Mouse (Mus musculus) spleen, adult 2 months (tissue): ENCODE measurements around the gene Bloc1s6. TPM values are rescaled to one million over a fixed set of nuclear protein-coding genes. Genes with fewer than 3 reads are reported as not detected.
A peak's percentile ranks its signal among the peaks of the same experiment; 100 is the strongest.

ENCODE experiments used
- DNase-seq, 2 experiments: peaks; one replicate each; pipeline versions ENCODE4 v3.0.0 to v3.0.0-alpha.2; 2012 to 2021; ENCODE audit warnings: low spot score in 2 of 2, low read depth in 1 of 2
- H3K27ac ChIP-seq: fragments of 200-500 bp; 2 replicates; pipeline ENCODE4 v1.5.1; 2012; ENCODE audit warnings: low read length, inconsistent platforms; ENCODE audit not compliant: insufficient read depth
- H3K27me3 ChIP-seq: fragments of 200-500 bp; 2 replicates; pipeline ENCODE4 v1.6.1; 2012; ENCODE audit warnings: mild to moderate bottlenecking, moderate library complexity, low read length, inconsistent platforms; ENCODE audit not compliant: control insufficient read depth, insufficient read depth
- H3K36me3 ChIP-seq: fragments of 200-500 bp; 2 replicates; pipeline ENCODE4 v1.6.1; 2012; ENCODE audit warnings: mild to moderate bottlenecking, low read length, inconsistent platforms; ENCODE audit not compliant: control insufficient read depth, insufficient read depth
- H3K4me1 ChIP-seq: fragments of 200-500 bp; 2 replicates; pipeline ENCODE4 v1.6.1; 2011; ENCODE audit warnings: inconsistent platforms; ENCODE audit not compliant: control insufficient read depth, insufficient read depth, insufficient read length
- H3K4me3 ChIP-seq: fragments of 200-500 bp; 2 replicates; pipeline ENCODE4 v1.5.1; 2011; ENCODE audit warnings: mild to moderate bottlenecking, inconsistent platforms; ENCODE audit not compliant: insufficient read depth, insufficient read length; ENCODE audit errors: extremely low read depth
- CTCF ChIP-seq: fragments of 200-500 bp; IDR thresholded peaks from 2 replicates; pipeline ENCODE4 v1.5.1; 2011; ENCODE audit warnings: mild to moderate bottlenecking, inconsistent platforms; ENCODE audit not compliant: insufficient read depth, insufficient read length, insufficient replicate concordance; ENCODE audit errors: extremely low read depth
- POLR2A ChIP-seq: fragments of 200-500 bp; IDR thresholded peaks from 2 replicates; pipeline ENCODE4 v1.6.1; 2011; ENCODE audit warnings: low read depth, low read length, inconsistent platforms
- WGBS: fragments of 180-500 bp; shearing (Covaris S2); methylation state at CpG from one replicate; pipeline ENCODE4 v1.1.7; 2018; 5-methylcytosine and 5-hydroxymethylcytosine counted together
- polyA plus RNA-seq: library from polyadenylated mRNA; depleted of rRNA; stranded (reverse); fragments of >200 nt; gene quantifications from 2 replicates; pipeline ENCODE4 v1.2.3, GENCODE M21; 2012; rRNA removed

Bloc1s6 gene
- 15.1 and 30.6 TPM in 2 replicates for polyA plus RNA-seq

- Histone ChIP-seq H3K4me3 (peak within 1 kb of the TSS; percentile 86), H3K27ac (peak within 1 kb of the TSS; percentile 90), H3K36me3 (0 out of 2 replicates have a peak, but pooled peaks cover 2% of the 10 kb centered on the region), H3K4me1 (peaks cover 7% of the 10 kb centered on the region), H3K27me3 (no peaks in the 10 kb centered on the region)
- DNase-seq, result peak; percentile 83 to 90
- TF ChIP-seq POLR2A, result peak; percentile 33; the same call in 1 of the 2 replicates
- TF ChIP-seq CTCF, result no peak
- WGBS, result 1% methylated on average over 49 of the region's 59 CpGs
These were observed at the start of gene Bloc1s6 for GRCm38 (mm10) chr2:122737894-122738830. Bloc1s6 (plus strand) TSS chr2:122738503.

- Histone ChIP-seq H3K27me3 (no peaks in the 10 kb centered on the region), H3K4me3 (no peak overlapping the region), H3K4me1 (peaks cover 2% of the 10 kb centered on the region; the same call in 1 of the 2 replicates), H3K27ac (no peak overlapping the region), H3K36me3 (no peaks in the 10 kb centered on the region)
- WGBS, result 85% methylated on average over 2 of the region's 2 CpGs
- DNase-seq, result no peak
- no peak for TF ChIP-seq POLR2A
- no peak for TF ChIP-seq CTCF
These were observed 40.8 kb upstream of the Bloc1s6 start for GRCm38 (mm10) chr2:122697526-122697925.

- no peaks in the 10 kb centered on the region for H3K27me3 ChIP-seq
- H3K4me1 ChIP-seq, result peaks cover 2% of the 10 kb centered on the region; the same call in 1 of the 2 replicates
- no peak for TF ChIP-seq CTCF
- no peak for TF ChIP-seq POLR2A
- no peaks in the 10 kb centered on the region for H3K36me3 ChIP-seq
- WGBS, result 85% methylated on average over 8 of the region's 8 CpGs
- no peak overlapping the region for H3K27ac ChIP-seq
- no peak overlapping the region; the same call in 1 of the 2 replicates for H3K4me3 ChIP-seq
- no peak for DNase-seq
These were observed 37.3 kb upstream of the Bloc1s6 start for GRCm38 (mm10) chr2:122701012-122701411.

- under 1% methylated on average over 15 of the region's 15 CpGs for WGBS
- H3K27ac ChIP-seq, result no peak overlapping the region
- no peak for DNase-seq
- H3K4me3 ChIP-seq, result peak overlapping the region; percentile 65
- H3K4me1 ChIP-seq, result peaks cover 2% of the 10 kb centered on the region; the same call in 1 of the 2 replicates
- no peaks in the 10 kb centered on the region for H3K36me3 ChIP-seq
- TF ChIP-seq POLR2A (no peak), CTCF (no peak)
- H3K27me3 ChIP-seq, result no peaks in the 10 kb centered on the region
These were observed 36.5 kb upstream of the Bloc1s6 start for GRCm38 (mm10) chr2:122701871-122702180.

GRCm38 (mm10) chr2:122702181-122703036 is 35.9 kb upstream of the Bloc1s6 start, which contains the start of gene Slc30a4:
Slc30a4 (minus strand) TSS chr2:122702663.
- TF ChIP-seq CTCF (no peak), POLR2A (no peak)
- WGBS, result 1% methylated on average over 102 of the region's 111 CpGs
- Histone ChIP-seq H3K27ac (no peak within 1 kb of the TSS), H3K4me1 (peaks cover 2% of the 10 kb centered on the region; the same call in 1 of the 2 replicates), H3K4me3 (peak within 1 kb of the TSS; percentile 65), H3K36me3 (no peaks in the 10 kb centered on the region), H3K27me3 (no peaks in the 10 kb centered on the region)
- peak in 1 of 2 experiments; percentile 65 for DNase-seq

- 90% methylated on average over 2 of the region's 2 CpGs for WGBS
- TF ChIP-seq CTCF (no peak), POLR2A (no peak)
- Histone ChIP-seq H3K27ac (no peak overlapping the region), H3K4me1 (no peaks in the 10 kb centered on the region), H3K4me3 (no peak overlapping the region), H3K36me3 (no peaks in the 10 kb centered on the region), H3K27me3 (no peaks in the 10 kb centered on the region)
- no peak for DNase-seq
These were observed 33.7 kb upstream of the Bloc1s6 start for GRCm38 (mm10) chr2:122704572-122704971.
